Mouse (Mus musculus) liver, postnatal 0 days (tissue): ENCODE results near the gene Tmem88.

Experiments used
- CTCF ChIP-seq: sonication (generic); IDR thresholded peaks from 2 replicates; pipeline ENCODE4 v1.5.1; 2016; ENCODE audit warnings: antibody characterized with exemption, low read depth
- EP300 ChIP-seq: IDR thresholded peaks from 2 replicates; pipeline ENCODE4 v1.6.1; 2016; ENCODE audit warnings: antibody characterized with exemption, low read depth, mild to moderate bottlenecking

- 0 out of 2 replicates have a peak, but pooled peaks have one; percentile 24 for TF ChIP-seq CTCF
- no peak for TF ChIP-seq EP300
These were observed 17.3 kb upstream of the Tmem88 start for GRCm38 (mm10) chr11:69415327-69415667.
